Mouse (Mus musculus) splenic B cell, adult 2 months (primary cell): ENCODE data around the gene Mboat1.

Source experiments
- DNase-seq: peaks from one replicate; pipeline ENCODE4 v3.0.0-alpha.2; 2011; ENCODE audit warnings: low read depth, low spot score
- H3K27me3 ChIP-seq: 2 replicates; pipeline ENCODE4 v1.6.1; 2012; ENCODE audit warnings: mild to moderate bottlenecking, low read length, moderate library complexity, mixed read lengths; ENCODE audit not compliant: control insufficient read depth, poor library complexity, insufficient read depth, severe bottlenecking
- H3K36me3 ChIP-seq: 2 replicates; pipeline ENCODE4 v1.6.1; 2012; ENCODE audit warnings: mild to moderate bottlenecking, low read length, moderate library complexity, mixed read lengths; ENCODE audit not compliant: control insufficient read depth, poor library complexity, insufficient read depth, severe bottlenecking

The Mboat1 gene

GRCm38 (mm10) chr13:30251431-30251830, 115.1 kb downstream of the Mboat1 start:
- Histone ChIP-seq H3K36me3 (no peaks in the 10 kb centered on the region), H3K27me3 (no peaks in the 10 kb centered on the region)
- DNase-seq, result no peak

DNA sequence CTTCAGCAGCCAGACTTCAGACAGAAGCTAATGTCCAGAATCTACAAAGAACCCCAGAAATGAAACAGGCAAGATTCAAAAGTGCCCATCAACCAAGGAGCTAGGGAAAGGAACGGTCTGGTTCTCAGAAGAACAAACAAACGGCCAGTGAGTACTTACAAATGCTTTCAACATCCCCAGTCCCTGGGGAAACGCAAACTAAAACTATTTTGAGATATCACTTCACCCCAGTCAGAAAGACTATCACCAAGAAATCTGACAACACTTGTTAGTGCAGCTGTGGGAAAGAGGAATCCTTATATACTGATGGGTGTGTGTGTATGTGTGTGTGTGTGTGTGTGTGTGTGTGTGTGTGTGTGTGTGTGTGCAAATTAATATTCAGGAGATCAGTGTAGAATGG, 116.4 kb downstream of the Mboat1 start:
- DNase-seq, result no peak
- H3K36me3 ChIP-seq, result no peaks in the 10 kb centered on the region
- H3K27me3 ChIP-seq, result no peaks in the 10 kb centered on the region

DNA sequence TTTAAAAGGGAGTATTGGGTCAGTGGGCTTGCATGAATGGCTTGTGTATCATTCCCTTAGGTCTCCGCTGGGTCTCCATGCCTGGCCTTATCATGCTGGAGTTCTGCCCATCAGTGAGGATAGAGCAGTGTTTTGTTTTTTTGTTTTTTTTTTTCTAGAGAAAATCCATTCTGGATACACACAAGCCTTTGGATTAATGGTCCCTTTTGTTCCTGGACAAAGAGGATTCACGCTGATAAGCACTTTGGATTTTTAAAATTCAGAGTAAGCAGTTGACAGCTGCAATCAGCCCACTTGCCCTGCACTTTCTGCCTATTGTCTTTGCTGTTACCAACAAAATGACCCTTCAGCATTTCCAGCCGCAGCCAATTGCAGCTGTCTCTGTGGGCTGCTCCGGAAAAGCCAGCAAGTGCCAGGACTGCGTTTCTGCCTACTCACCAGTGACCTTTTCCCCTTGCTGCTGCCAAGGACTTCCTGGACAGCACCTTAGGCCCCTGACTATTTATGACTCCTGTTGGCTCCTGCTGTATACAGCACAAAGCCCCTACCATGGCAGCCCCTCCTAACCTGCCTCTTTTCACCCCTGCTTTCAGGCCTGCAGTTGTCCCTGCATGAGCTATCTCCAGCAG, 117.5 kb downstream of the Mboat1 start:
- Histone ChIP-seq H3K27me3 (no peaks in the 10 kb centered on the region), H3K36me3 (no peaks in the 10 kb centered on the region)
- DNase-seq, result no peak

GRCm38 (mm10) chr13:30254421-30254820, 118.1 kb downstream of the Mboat1 start:
- no peaks in the 10 kb centered on the region for H3K27me3 ChIP-seq
- DNase-seq, result no peak
- H3K36me3 ChIP-seq, result no peaks in the 10 kb centered on the region

- Histone ChIP-seq H3K27me3 (no peaks in the 10 kb centered on the region), H3K36me3 (no peaks in the 10 kb centered on the region)
- no peak for DNase-seq
Measured at GRCm38 (mm10) chr13:30258802-30259201, 122.5 kb downstream of the Mboat1 start.

DNA sequence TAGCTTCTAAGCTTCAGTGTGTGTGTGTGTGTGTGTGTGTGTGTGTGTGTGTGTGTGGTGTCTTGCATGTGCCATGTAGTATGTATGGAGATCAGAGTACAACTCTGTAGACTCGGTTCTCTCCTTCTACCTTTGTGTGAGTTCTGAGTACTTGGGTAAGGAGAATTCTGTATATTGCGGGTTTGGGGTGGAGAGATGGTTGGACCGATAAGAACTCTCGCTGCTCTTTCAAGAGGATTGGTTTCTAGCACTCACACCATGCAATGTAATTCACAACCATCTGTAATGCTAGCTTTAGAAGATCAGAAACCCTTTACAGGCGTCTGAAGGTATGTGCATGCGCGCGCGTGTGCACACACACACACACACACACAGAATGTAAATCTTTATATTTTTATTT, 123.0 kb downstream of the Mboat1 start:
- H3K36me3 ChIP-seq, result no peaks in the 10 kb centered on the region
- H3K27me3 ChIP-seq, result no peaks in the 10 kb centered on the region
- no peak for DNase-seq

DNA sequence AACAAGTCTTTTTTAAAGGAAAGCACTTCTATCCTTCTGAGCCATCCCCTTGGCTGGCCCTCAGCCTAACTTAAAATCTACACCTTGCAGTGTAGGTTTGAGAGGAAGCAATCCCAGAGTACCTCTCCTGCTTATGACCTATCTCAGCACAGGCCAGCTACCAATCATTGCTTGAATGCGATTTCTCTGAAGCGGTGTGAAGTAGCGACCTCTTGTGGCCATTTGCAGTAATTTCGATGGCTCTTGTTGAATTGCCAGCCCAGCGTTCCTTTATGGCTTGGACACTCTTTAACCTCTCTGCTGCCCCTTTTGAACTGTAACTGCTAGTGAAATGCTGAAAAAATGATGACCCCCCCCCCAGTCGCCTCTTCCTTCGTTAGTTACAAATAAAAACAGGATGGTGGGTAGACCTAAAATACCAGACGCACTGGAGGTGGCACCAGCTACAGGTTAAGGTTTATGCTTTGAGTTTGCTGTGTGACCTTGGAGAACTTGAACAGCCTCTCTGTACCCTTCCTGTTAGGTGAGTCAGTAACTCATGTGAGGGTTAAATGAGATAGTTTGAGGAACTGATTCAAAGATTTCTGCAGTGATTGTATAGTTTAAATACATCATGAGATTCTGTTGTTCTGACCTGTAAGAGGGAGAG, 123.7 kb downstream of the Mboat1 start:
- Histone ChIP-seq H3K36me3 (no peaks in the 10 kb centered on the region), H3K27me3 (no peaks in the 10 kb centered on the region)
- DNase-seq, result peak; percentile 59

DNA sequence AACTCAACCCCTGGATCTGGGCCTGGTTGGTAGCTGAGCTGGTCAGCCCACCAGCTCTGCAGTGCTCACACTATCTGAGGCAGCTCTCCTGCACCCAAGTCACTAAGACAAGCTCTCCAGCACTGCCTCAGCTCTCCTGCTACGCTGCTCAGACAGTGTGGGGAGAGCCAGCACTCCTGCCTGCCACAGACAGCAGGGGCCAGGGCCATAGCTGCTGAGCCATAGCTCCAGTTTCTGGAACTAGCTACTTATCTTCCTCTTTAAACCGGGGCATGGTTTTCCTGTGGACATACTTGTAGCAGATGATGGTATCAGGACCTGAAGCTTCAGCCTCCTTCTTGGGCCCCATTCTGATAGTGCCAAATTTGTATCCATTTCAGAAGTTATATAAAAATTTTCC, 127.4 kb downstream of the Mboat1 start:
- DNase-seq, result no peak
- Histone ChIP-seq H3K27me3 (no peaks in the 10 kb centered on the region), H3K36me3 (no peaks in the 10 kb centered on the region)

DNA sequence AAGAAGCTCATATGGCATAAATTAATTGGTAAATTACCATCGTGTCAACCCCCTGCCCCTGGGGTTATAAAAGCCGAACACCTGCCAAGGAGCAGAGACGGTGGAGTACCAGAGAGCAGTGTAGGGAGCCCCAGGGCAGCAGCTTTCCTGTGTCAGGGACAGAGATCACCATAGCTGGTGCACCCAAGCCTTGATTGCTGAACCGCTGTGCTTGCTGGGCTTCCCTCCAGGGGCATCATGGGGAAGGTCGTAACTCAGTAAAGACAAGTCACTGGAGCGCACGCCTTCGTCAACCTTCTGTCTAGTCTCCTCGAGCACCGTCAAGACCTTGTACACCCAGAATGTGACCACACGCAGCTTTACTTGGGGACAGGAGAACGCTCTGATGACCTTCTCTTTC, 128.0 kb downstream of the Mboat1 start:
- H3K27me3 ChIP-seq, result no peaks in the 10 kb centered on the region
- DNase-seq, result no peak
- no peaks in the 10 kb centered on the region for H3K36me3 ChIP-seq

DNA sequence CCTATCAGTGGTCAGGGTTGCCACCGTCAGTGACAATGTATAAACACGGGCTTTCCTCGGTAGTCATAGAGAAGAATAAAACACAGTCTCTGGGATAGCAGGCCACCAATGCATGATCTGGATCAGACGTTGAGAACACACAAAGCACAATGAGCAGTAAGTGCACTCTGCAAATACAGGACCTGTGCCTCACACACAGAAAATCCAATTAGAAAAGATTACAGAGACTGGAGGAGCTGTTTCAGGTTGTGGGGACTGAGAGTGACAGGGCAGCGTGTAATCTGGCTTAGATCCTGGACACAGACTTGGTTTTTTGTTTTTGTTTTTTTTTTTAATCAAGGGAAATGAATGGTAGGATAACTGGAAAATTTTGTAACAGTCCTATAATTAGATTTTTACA, 128.5 kb downstream of the Mboat1 start:
- DNase-seq, result no peak
- Histone ChIP-seq H3K27me3 (no peaks in the 10 kb centered on the region), H3K36me3 (no peaks in the 10 kb centered on the region)

DNA sequence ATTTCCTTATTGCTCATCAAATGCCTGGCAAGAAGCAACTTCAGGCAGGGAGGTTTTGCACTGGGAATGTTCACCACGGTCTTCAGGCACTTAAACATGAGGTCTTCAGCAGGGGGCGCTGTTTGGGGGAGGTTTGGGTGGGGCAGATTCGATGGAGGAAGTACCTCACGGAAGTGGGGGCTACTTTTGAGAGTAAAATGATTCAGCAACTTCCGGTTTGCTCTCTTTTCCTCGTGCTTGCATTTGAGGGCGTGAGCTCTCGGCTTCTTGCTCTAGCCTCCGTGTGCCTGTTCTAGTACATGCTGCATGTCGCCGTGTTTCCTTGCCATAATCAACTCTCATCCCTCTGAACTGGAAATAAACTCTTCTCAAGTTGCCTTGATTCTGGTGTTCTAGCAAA, 129.7 kb downstream of the Mboat1 start:
- DNase-seq, result no peak
- H3K27me3 ChIP-seq, result no peaks in the 10 kb centered on the region
- H3K36me3 ChIP-seq, result no peaks in the 10 kb centered on the region

DNA sequence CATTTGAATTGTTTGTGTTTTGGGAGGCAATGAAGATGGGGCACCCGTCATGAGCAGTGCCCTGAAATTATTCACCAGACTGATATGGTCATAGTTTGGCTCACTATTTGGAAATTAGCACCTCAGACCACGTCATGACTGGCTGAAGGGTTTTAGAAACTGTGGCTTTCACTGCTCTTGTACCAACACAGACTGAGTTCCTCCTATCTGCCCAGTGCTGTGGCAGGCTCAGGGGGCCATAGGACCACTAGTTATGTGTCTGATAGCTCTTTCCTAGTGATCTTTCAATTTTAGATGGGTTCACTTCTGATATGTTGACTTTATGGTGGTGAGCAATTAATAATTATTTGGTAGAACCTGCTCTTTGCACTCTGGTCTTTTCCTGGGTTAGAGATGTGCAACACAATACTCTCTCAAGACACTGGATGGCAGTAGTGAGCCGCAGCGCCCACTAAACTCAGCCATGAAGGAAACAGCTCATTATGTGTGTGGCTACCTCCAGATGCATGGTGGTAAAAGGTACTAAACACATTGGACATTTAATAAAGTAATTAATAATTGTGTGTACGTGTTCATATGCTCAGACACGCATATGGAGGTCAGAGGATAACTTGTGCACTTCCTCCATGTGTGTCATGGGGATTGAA, 135.9 kb downstream of the Mboat1 start:
- peak; percentile 18 for DNase-seq
- no peaks in the 10 kb centered on the region for H3K27me3 ChIP-seq
- H3K36me3 ChIP-seq, result no peaks in the 10 kb centered on the region
